Mouse (Mus musculus): Measurements from ENCODE around the gene Usp48.
"Not testable (repeated sequence)": the region's sequence is repeated elsewhere in the genome, so short reads cannot be mapped to it uniquely, and the experiment has no call there.

Gene Usp48

GRCm38 (mm10) chr4:137593601-137594495 lies at the start of gene Usp48:
TSS of gene Usp48 (plus strand) at chr4:137593755.
- DNase-seq (ENCODE audit: low spot score in 2 of 2) = peak; percentile 99

- DNase-seq (ENCODE audit: low spot score in 2 of 2) = no peak
These were observed 48.0 kb upstream of the Usp48 start for GRCm38 (mm10) chr4:137545568-137545967.

DNA sequence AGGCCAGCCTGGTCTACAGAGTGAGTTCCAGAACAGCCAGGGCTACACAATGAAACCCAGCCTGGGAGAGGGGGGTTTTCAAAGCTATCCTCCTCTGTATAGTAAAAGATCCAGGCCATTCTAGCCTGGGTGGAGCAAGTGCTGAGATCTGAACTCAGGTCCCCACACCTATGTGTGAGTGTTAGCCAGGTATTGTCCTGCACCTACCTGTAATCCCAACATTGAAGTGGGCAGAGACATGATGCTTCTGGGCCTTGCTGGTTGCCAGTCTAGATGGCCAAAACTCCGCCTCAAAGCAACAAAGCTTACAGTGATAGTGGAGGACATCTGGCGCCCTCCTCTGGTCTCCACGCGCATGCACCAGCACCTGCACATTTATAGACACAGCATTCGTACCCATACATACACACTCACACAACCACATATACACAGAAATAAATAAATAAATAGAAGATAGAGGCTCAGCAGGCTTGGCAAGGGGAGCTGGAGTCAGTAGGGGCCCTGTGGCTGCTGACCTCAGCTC lies 47.5 kb upstream of the Usp48 start:
- DNase-seq (ENCODE audit: low spot score in 2 of 2) = peak in 1 of 2 experiments; percentile 53

GRCm38 (mm10) chr4:137553466-137553865 lies 40.1 kb upstream of the Usp48 start:
- DNase-seq (ENCODE audit: low spot score in 2 of 2) = no peak

DNA sequence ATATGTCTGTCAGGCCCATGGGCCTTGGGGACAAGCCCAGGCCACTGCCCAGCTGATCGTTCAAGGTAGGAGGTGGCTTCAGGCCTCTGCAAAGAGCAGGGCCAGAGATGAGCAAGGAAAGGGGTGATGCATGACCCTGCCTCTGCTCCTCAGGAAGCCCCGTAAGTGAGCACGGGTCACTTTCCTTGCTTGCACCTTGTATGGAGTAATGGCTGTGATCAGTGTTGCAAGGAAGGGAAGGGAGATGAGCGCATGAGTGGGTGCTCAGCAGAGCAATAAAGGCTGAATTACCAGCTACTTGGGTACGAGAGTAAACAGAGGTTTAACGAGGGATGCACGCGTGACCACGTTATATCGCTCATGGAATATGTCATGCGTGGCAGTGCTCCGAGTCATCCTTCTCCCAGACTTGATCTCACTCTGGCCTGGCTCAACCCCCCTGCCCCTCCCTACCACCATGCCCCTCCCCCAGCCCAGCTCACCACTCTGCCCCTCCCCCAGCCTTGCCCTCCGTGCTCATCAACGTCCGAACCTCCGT lies 36.8 kb upstream of the Usp48 start:
- no peak for DNase-seq (ENCODE audit: low spot score in 2 of 2)

DNA sequence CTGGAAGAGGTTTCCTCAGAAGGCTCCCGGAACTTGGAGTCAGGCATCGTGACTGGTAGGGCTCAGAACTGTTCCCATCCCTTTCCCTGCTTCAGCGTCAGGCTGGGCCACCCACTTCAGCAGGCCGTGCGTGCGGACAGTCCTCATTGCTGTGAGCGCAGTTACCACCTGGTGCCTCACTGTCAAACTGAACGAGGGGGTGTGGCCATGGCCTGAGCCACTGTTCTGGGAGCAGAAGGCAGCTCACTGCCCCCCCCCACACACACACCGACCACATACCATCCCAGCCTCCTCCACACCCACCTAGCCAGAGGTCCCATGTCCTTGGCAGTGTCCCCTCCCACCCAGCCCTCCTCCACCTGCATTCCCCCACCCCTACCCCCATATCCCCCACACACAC lies 23.7 kb upstream of the Usp48 start:
- DNase-seq (ENCODE audit: low spot score in 2 of 2) = no peak

DNA sequence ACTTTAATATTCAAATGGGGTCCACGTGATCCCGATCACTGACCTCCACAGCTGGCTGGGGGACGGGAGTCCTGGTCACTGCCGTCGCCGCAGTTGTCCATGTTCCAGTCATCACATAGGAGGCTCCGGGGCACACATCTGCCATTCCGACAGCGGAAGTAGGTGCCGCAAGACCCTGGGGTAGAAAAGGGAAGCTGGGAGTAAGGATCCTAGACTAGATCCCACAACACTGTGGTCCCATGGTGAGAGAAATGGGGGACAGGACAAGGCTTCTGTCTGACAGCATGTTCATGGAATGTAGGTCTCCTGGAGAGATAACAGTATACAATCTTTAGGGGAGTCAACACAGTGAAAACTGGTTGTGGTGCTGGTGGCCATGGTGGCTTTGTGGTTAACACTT lies 19.1 kb upstream of the Usp48 start, which contains the start of gene Ldlrad2:
Gene Ldlrad2 (minus strand): TSS at position 101 of the 400 bp plus-strand sequence.
- DNase-seq (ENCODE audit: low spot score in 2 of 2) = no peak

- no peak for DNase-seq (ENCODE audit: low spot score in 2 of 2)
These were observed 16.1 kb upstream of the Usp48 start for GRCm38 (mm10) chr4:137577486-137577885.

GRCm38 (mm10) chr4:137578181-137578845 lies 15.2 kb upstream of the Usp48 start:
- DNase-seq (ENCODE audit: low spot score in 2 of 2) = peak; percentile 41 to 61

GRCm38 (mm10) chr4:137579789-137580188 lies 13.8 kb upstream of the Usp48 start:
- no peak for DNase-seq (ENCODE audit: low spot score in 2 of 2)

DNA sequence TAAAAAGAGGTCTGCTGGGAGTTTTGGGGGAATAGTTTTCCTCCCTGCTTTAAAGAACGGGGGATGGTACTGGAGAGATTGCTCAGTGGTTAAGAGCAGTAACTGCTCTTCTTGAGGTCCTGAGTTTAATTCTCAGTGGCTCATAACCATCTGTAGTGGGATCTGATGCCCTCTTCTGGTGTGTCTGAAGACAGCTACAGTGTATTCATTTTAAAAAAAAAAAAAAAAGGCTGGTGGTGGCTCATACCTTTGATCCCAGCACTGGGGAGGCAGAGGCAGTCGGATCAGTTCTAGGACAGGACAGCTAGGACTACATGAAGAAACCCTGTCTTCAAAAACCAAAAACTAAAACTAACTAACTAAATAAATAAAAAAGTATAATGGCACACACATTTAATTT lies 13.3 kb upstream of the Usp48 start:
- no peak for DNase-seq (ENCODE audit: low spot score in 2 of 2)

DNA sequence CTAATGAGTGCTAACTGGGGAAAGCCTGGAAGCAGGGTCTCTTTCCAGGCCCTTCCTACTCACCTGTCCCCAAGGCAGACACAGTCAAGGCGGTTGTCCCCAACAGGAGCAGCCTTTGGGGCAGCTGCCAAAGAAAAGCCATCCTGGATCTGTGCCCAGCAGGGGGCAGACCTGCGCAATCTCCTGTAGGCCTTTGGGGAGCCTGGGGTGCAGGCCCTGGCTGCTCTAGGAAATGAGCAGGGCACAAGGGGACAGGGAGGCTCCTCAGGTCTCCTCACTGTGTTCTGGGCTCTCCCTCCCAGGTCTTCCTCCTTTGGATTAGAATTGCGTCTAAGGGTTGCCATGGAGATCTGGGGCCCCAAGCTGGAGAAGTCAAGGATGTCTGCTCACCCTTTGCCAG lies 11.7 kb upstream of the Usp48 start:
- no peak for DNase-seq (ENCODE audit: low spot score in 2 of 2)

- DNase-seq (ENCODE audit: low spot score in 2 of 2) = not testable (repeated sequence)
These were observed 4.5 kb upstream of the Usp48 start for GRCm38 (mm10) chr4:137589095-137589494.

DNA sequence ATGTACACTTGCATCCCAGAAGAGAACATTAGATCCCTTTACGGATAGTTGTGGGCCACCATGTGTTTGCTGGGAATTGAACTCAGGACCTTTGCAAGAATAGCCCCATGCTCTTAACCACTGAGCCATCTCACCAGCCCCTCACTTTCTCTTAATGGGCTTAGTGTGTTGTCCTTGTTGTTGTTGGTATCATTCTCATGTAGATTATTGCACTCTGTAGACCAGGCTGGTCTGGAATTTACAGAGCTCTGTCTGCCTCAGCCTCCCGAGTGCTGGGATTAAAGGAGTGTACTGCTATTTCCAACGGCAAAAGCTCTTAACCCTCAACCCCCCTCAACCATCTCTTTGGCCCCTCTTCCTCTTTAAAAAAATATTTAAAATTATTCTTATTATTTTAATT lies 4.0 kb upstream of the Usp48 start:
- DNase-seq (ENCODE audit: low spot score in 2 of 2) = no peak

DNA sequence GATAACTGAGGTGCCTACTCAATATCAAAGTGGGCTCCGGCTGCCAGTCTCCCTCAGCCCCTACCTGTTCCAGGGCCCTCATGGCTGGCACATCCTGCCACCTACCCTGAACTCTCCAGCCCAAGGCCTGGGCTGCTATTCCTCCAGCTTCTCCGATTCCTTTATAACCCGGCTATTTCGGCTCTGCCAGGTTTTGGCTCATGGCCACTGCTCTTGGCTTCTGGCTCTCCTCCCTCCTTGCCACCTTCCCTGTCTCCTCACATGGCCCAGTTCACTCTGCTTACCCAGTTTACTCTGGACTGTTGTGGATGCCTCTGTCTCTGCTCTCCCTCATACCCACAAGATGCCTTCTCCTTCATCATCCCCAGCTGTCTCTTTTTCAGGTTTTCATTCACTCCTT lies 2.6 kb upstream of the Usp48 start:
- no peak for DNase-seq (ENCODE audit: low spot score in 2 of 2)

GRCm38 (mm10) chr4:137594496-137595270 lies 1.1 kb downstream of the Usp48 start:
- no peak for DNase-seq (ENCODE audit: low spot score in 2 of 2)

DNA sequence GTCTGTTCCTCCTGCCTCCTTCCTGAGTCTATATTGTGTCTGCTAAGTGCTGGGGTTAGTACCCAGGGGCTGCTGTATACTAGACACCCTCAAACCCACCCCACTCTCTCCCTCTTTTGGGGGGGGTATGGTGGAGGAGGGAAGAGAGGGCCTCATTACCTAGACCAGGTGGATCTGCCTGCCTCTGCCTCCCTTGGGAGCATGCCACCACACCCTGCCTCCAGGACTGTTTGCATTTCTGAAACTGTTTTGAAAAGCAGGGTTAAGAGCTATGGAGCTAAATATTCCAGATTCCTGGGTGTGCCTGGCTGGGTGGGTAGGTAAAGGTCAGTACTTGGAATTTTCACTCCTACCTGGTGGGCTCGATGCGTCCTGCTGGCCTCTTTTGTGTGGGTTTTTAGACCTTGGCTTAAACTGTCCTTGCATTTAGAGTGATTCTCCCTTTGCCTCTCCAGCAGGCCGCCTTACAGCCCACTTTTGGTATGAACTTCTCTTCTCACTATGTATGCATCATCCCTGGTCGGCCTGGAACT lies 3.6 kb downstream of the Usp48 start:
- DNase-seq (ENCODE audit: low spot score in 2 of 2) = no peak

DNA sequence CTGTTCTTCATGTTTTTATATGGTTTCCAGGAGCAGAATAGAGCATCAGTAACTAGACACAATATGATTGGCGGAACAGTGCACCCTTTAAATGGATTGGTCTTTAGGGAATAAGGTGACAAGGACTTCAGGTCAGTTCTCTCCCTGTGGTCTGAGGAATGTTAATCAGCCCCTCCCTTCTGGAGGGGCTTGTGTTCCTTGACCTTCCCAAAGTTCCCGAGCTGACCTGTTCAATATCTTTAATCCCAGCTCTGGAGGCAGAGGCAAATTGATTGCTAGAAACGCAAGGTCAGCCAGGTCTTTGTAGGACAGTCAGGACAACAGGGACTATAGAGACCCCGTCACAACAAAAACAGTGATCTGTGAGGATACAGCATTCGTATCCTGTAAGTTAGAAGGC lies 5.0 kb downstream of the Usp48 start:
- no peak for DNase-seq (ENCODE audit: low spot score in 2 of 2)

GRCm38 (mm10) chr4:137603449-137604171 lies 10.1 kb downstream of the Usp48 start:
- no peak for DNase-seq (ENCODE audit: low spot score in 2 of 2)

DNA sequence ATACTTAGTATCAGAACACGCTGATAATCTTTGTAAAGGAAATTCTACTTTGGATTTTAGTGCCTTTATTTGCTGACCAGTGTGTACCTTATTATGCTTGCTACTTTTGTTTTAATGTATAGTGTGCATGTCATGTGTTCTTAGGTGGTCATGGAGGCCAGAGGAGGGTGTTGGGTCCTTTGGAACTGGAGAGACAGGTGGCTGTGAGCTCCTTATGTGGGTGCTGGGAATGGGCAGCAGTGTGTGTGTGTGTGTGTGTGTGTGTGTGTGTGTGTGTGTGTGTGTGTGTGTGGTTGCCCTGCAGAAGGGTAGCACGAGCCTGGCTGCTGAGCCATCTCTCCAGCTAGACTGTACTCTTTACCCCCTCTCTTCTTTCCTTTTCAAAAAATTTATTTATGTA lies 13.5 kb downstream of the Usp48 start:
- no peak for DNase-seq (ENCODE audit: low spot score in 2 of 2)

GRCm38 (mm10) chr4:137609281-137609680 lies 15.7 kb downstream of the Usp48 start:
- DNase-seq (ENCODE audit: low spot score in 2 of 2) = no peak
